ENCODE assay signal across 21 mouse cellular contexts in the genomic region with DNA sequence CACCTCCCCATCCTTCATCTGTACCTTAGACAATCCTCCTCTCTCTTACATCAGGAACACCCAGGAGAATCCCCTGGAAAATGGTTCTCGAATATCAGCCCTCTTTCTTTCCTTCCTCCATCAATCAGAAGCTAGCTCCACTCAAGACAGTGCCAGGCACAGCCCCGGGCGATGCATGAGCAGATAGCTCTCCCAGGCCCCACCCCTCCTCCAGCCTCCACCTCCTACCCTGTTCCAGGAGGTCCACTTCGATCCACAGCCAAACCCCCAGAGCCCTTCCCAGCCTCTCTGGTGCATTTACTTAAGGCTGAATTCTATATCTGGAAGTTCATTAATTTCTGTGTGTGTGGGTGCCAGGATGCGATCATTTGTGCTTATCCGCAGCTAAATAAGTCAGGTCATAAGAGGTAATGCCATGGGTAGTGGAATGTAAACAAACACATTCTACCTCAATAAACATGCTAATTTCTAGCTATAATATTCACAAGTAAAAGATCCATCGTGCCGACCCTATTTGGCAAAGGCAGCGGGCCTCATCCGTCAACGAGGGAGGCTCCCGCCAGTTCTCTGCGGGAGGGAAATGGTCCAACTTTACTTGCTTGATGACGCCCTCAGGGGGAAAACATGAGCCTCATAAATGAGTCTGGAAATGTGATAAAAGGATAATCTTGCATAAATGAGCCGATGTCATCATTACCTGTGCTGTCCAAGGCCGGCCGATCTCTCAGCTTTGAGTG.
DNase-seq lines count a peak whose midpoint lies in the region; ATAC-seq lines count a peak whose summit lies in the region.
"Had no signal": no experiment of that assay in that cellular context is flagged by ENCODE, and none has a peak within 500 bp of the region (broad histone marks: within the 10 kb centered on the region; RNA-seq: fewer than 3 reads in every experiment).

No protein-coding gene starts in this region.

- H3K36me3 ChIP-seq in hindbrain, embryonic 14.5 days (replicated peaks; ENCODE audit: control insufficient read depth, insufficient read depth): no peaks in the 10 kb centered on the region
- H3K36me3 ChIP-seq in hindbrain, embryonic 11.5 days (ENCODE audit: control insufficient read depth, insufficient read depth, low read length): no peaks in the 10 kb centered on the region
- H3K36me3 ChIP-seq in midbrain, embryonic 14.5 days (ENCODE audit: control insufficient read depth, insufficient read depth, low read length): no peaks in the 10 kb centered on the region
- H3K36me3 ChIP-seq in midbrain, embryonic 10.5 days: no peaks in the 10 kb centered on the region
- H3K36me3 ChIP-seq in intestine, embryonic 16.5 days (ENCODE audit: control insufficient read depth, insufficient read depth, low read length): no peaks in the 10 kb centered on the region
- H3K36me3 ChIP-seq: embryonic facial prominence, embryonic 12.5 days; heart, embryonic 15.5 days; limb, embryonic 15.5 days had no signal

- no peak overlapping the region for H3K4me2 ChIP-seq in hindbrain, embryonic 14.5 days (replicated peaks)
- H3K4me2 ChIP-seq in hindbrain, embryonic 11.5 days (replicated peaks; ENCODE audit: low read depth, low read length): no peak overlapping the region
- H3K4me2 ChIP-seq in midbrain, embryonic 14.5 days (ENCODE audit: low read length): no peak overlapping the region
- H3K4me2 ChIP-seq in intestine, embryonic 16.5 days (ENCODE audit: low read depth, low read length): no peak overlapping the region
- H3K4me2 ChIP-seq: embryonic facial prominence, embryonic 12.5 days; forebrain, embryonic 13.5 days; heart, embryonic 15.5 days; limb, embryonic 15.5 days; midbrain, embryonic 11.5 days had no signal

- no peaks in the 10 kb centered on the region for H3K4me1 ChIP-seq in hindbrain, embryonic 14.5 days (replicated peaks; ENCODE audit: control insufficient read depth, insufficient read depth, low read length)
- no peaks in the 10 kb centered on the region for H3K4me1 ChIP-seq in hindbrain, embryonic 11.5 days (replicated peaks; ENCODE audit: control insufficient read depth, insufficient read depth, low read length)
- H3K4me1 ChIP-seq in midbrain, embryonic 14.5 days (ENCODE audit: control insufficient read depth, insufficient read depth, low read length): no peaks in the 10 kb centered on the region
- H3K4me1 ChIP-seq in midbrain, embryonic 10.5 days: peaks cover 24% of the 10 kb centered on the region
- H3K4me1 ChIP-seq in intestine, embryonic 16.5 days (ENCODE audit: control insufficient read depth, insufficient read depth, low read length): peaks cover 4% of the 10 kb centered on the region; the same call in 1 of the 2 replicates

- no peaks in the 10 kb centered on the region for H3K27me3 ChIP-seq in hindbrain, embryonic 14.5 days (ENCODE audit: control insufficient read depth, insufficient read depth, low read length)
- H3K27me3 ChIP-seq in hindbrain, embryonic 11.5 days (ENCODE audit: control insufficient read depth, insufficient read depth, low read length): no peaks in the 10 kb centered on the region
- no peaks in the 10 kb centered on the region for H3K27me3 ChIP-seq in midbrain, embryonic 14.5 days (ENCODE audit: control insufficient read depth, insufficient read depth, low read length)
- H3K27me3 ChIP-seq in midbrain, embryonic 10.5 days (ENCODE audit: low read depth, poor library complexity, severe bottlenecking): no peaks in the 10 kb centered on the region
- H3K27me3 ChIP-seq in intestine, embryonic 16.5 days (replicated peaks; ENCODE audit: control insufficient read depth, insufficient read depth, low read length): no peaks in the 10 kb centered on the region
- H3K27me3 ChIP-seq: embryonic facial prominence, embryonic 12.5 days; forebrain, embryonic 13.5 days; heart, embryonic 15.5 days; limb, embryonic 15.5 days had no signal

- WGBS in hindbrain, embryonic 14.5 days: 55% methylated on average over 17 of the region's 17 CpGs
- WGBS in hindbrain, embryonic 11.5 days: 74% methylated on average over 17 of the region's 17 CpGs
- WGBS in midbrain, embryonic 14.5 days: 61% methylated on average over 17 of the region's 17 CpGs
- WGBS in midbrain, embryonic 10.5 days: 93% methylated on average over 17 of the region's 17 CpGs
- 60% methylated on average over 17 of the region's 17 CpGs for WGBS in intestine, embryonic 16.5 days

- peak overlapping the region; percentile 26; the same call in 1 of the 2 replicates for H3K27ac ChIP-seq in hindbrain, embryonic 14.5 days
- no peak overlapping the region for H3K27ac ChIP-seq in hindbrain, embryonic 11.5 days (ENCODE audit: low read depth, low read length)
- no peak overlapping the region for H3K27ac ChIP-seq in midbrain, embryonic 14.5 days (replicated peaks; ENCODE audit: low read depth, low read length)
- H3K27ac ChIP-seq in midbrain, embryonic 10.5 days (replicated peaks): no peak overlapping the region
- H3K27ac ChIP-seq in intestine, embryonic 16.5 days (ENCODE audit: low read length): no peak overlapping the region
- H3K27ac ChIP-seq: embryonic facial prominence, embryonic 12.5 days; forebrain, embryonic 13.5 days; heart, embryonic 15.5 days; kidney, postnatal 0 days; left cerebral cortex, adult 2 months; limb, embryonic 15.5 days; liver, embryonic 14.5 days had no signal

- no peak overlapping the region for H3K9ac ChIP-seq in hindbrain, embryonic 14.5 days
- no peak overlapping the region for H3K9ac ChIP-seq in hindbrain, embryonic 11.5 days (ENCODE audit: low read depth, low read length)
- no peak overlapping the region for H3K9ac ChIP-seq in midbrain, embryonic 14.5 days (replicated peaks; ENCODE audit: low read length)
- no peak overlapping the region for H3K9ac ChIP-seq in intestine, embryonic 16.5 days (ENCODE audit: low read depth, low read length)
- H3K9ac ChIP-seq: embryonic facial prominence, embryonic 12.5 days; forebrain, embryonic 13.5 days; heart, embryonic 15.5 days; limb, embryonic 15.5 days; liver, embryonic 14.5 days had no signal

- no peak overlapping the region for H3K4me3 ChIP-seq in hindbrain, embryonic 14.5 days (replicated peaks; ENCODE audit: low read length)
- H3K4me3 ChIP-seq in hindbrain, embryonic 11.5 days (ENCODE audit: low read depth, low read length): no peak overlapping the region
- H3K4me3 ChIP-seq in midbrain, embryonic 14.5 days (replicated peaks; ENCODE audit: low read depth, low read length): no peak overlapping the region
- H3K4me3 ChIP-seq in midbrain, embryonic 10.5 days: no peak overlapping the region
- H3K4me3 ChIP-seq in intestine, embryonic 16.5 days (ENCODE audit: low read length): no peak overlapping the region
- H3K4me3 ChIP-seq: embryonic facial prominence, embryonic 12.5 days; forebrain, embryonic 13.5 days; heart, embryonic 15.5 days; left cerebral cortex, adult 2 months; limb, embryonic 15.5 days had no signal

- no peaks in the 10 kb centered on the region for H3K9me3 ChIP-seq in hindbrain, embryonic 14.5 days (ENCODE audit: control insufficient read depth, low read length)
- H3K9me3 ChIP-seq in hindbrain, embryonic 11.5 days (ENCODE audit: control insufficient read depth, low read length): no peaks in the 10 kb centered on the region
- no peaks in the 10 kb centered on the region for H3K9me3 ChIP-seq in midbrain, embryonic 14.5 days (ENCODE audit: control insufficient read depth, low read length)
- no peaks in the 10 kb centered on the region for H3K9me3 ChIP-seq in midbrain, embryonic 10.5 days (replicated peaks)
- H3K9me3 ChIP-seq in intestine, embryonic 16.5 days (ENCODE audit: control insufficient read depth, low read length): no peaks in the 10 kb centered on the region
- H3K9me3 ChIP-seq: embryonic facial prominence, embryonic 12.5 days; forebrain, embryonic 13.5 days; heart, embryonic 15.5 days; limb, embryonic 15.5 days had no signal

- ATAC-seq in hindbrain, embryonic 14.5 days (ENCODE audit: low FRiP score): no peak
- ATAC-seq in hindbrain, embryonic 11.5 days (ENCODE audit: low FRiP score): no peak
- no peak for ATAC-seq in midbrain, embryonic 14.5 days (ENCODE audit: low FRiP score, low TSS enrichment)
- peak; percentile 60; the same call in 1 of the 2 replicates for ATAC-seq in intestine, embryonic 16.5 days
- ATAC-seq: forebrain, embryonic 13.5 days had no signal

- DNase-seq in hindbrain, embryonic 14.5 days (ENCODE audit: low spot score): no peak
- DNase-seq in hindbrain, embryonic 11.5 days (ENCODE audit: low spot score): no peak
- peak; percentile 40 for DNase-seq in midbrain, embryonic 14.5 days
- no peak for DNase-seq in midbrain, embryonic 10.5 days (ENCODE audit: low spot score)
- DNase-seq in retina, embryonic 14.5 days (ENCODE audit: low spot score): no peak
- DNase-seq in MN1 (ENCODE audit: low spot score): no peak
- DNase-seq: adrenal gland, adult 2 months; cerebellum, adult 11-12 months; heart, postnatal 36 days; left cerebral cortex, postnatal 4 days; right cerebral cortex, adult 18-20 months; right cerebral cortex, postnatal 4 days had no signal
